Mouse (Mus musculus) CH12.LX (cell line): ENCODE data around the gene D2hgdh. TPM values are rescaled to one million over a fixed set of nuclear protein-coding genes. Genes with fewer than 3 reads are reported as not detected.
A peak's percentile ranks its signal among the peaks of the same experiment; 100 is the strongest.
"Not testable (repeated sequence)": the region's sequence is repeated elsewhere in the genome, so short reads cannot be mapped to it uniquely, and the experiment has no call there.

ENCODE experiments used
- DNase-seq: peaks from one replicate; pipeline ENCODE4 v3.0.0-alpha.2; 2013; ENCODE audit errors: extremely low read depth
- H3K27ac ChIP-seq: 2 replicates; pipeline ENCODE4 v1.5.1; 2012; ENCODE audit warnings: low read depth, mild to moderate bottlenecking, control low read depth, moderate library complexity; ENCODE audit not compliant: insufficient read depth
- H3K27me3 ChIP-seq: replicated peaks from 2 replicates; pipeline ENCODE3; 2012; ENCODE audit warnings: inconsistent platforms
- H3K36me3 ChIP-seq, 2 experiments: replicated peaks in 1 of 2; 2 replicates each; pipeline versions ENCODE3 to v1.6.1; 2012; ENCODE audit warnings: inconsistent platforms in 1 of 2, low read length in 1 of 2, mild to moderate bottlenecking in 1 of 2, mixed read lengths in 1 of 2, moderate library complexity in 1 of 2; ENCODE audit not compliant: control insufficient read depth in 1 of 2, insufficient read depth in 1 of 2
- H3K4me1 ChIP-seq, 2 experiments: 2 replicates each; pipeline ENCODE4 v1.6.1; 2012; ENCODE audit warnings: inconsistent platforms in 1 of 2, moderate library complexity in 1 of 2; ENCODE audit not compliant: insufficient read depth in 2 of 2, control insufficient read depth in 1 of 2
- H3K4me2 ChIP-seq: 2 replicates; pipeline ENCODE4 v1.6.1; 2012; ENCODE audit warnings: low read depth, mild to moderate bottlenecking, control low read depth; ENCODE audit not compliant: poor library complexity, insufficient read depth, severe bottlenecking
- H3K4me3 ChIP-seq, 3 experiments: fragments of 150-350 bp in 1 of 3; sonication (generic) in 1 of 3; replicated peaks in 1 of 3; 2 replicates each; pipeline versions ENCODE3 to v1.5.1; 2011 to 2012; ENCODE audit warnings: low read depth in 2 of 3, low read length in 2 of 3, mild to moderate bottlenecking in 2 of 3, moderate library complexity in 2 of 3, control low read depth in 1 of 3, improper control_type of control experiment in 1 of 3, inconsistent platforms in 1 of 3, mixed read lengths in 1 of 3; ENCODE audit not compliant: poor library complexity in 1 of 3
- H3K79me2 ChIP-seq: replicated peaks from 2 replicates; pipeline ENCODE4 v1.6.1; 2012; ENCODE audit warnings: mild to moderate bottlenecking, moderate library complexity; ENCODE audit not compliant: control insufficient read depth, poor library complexity, insufficient read depth, severe bottlenecking; ENCODE audit errors: extremely low read depth
- H3K9ac ChIP-seq: 2 replicates; pipeline ENCODE4 v1.6.1; 2012; ENCODE audit warnings: low read depth, mild to moderate bottlenecking, control low read depth, moderate library complexity; ENCODE audit not compliant: insufficient read depth
- H3K9me3 ChIP-seq: replicated peaks from 2 replicates; pipeline ENCODE3; 2012; ENCODE audit warnings: low read length, inconsistent platforms, mixed read lengths
- BHLHE40 ChIP-seq: IDR thresholded peaks from 2 replicates; pipeline ENCODE4 v1.6.1; 2011; ENCODE audit warnings: mild to moderate bottlenecking, low read depth, low read length, improper control_type of control experiment
- CTCF ChIP-seq, 2 experiments: IDR thresholded peaks in 1 of 2; conservative IDR thresholded peaks in 1 of 2; 2 replicates each; pipeline ENCODE4 v1.5.1; 2011 to 2012; ENCODE audit warnings: low read depth in 2 of 2, low read length in 2 of 2, improper control_type of control experiment in 1 of 2, inconsistent platforms in 1 of 2, mild to moderate bottlenecking in 1 of 2, moderate library complexity in 1 of 2
- E2F4 ChIP-seq: IDR thresholded peaks from 2 replicates; pipeline ENCODE4 v1.6.1; 2011; ENCODE audit warnings: low read depth, low read length, improper control_type of control experiment; ENCODE audit not compliant: insufficient replicate concordance
- EP300 ChIP-seq: IDR thresholded peaks from 2 replicates; pipeline ENCODE4 v1.6.1; 2011; ENCODE audit warnings: low read length, improper control_type of control experiment
- ETS1 ChIP-seq: conservative IDR thresholded peaks from 2 replicates; pipeline ENCODE4 v1.6.1; 2012; ENCODE audit warnings: low read depth, mild to moderate bottlenecking, inconsistent platforms, low read length, improper control_type of control experiment, moderate library complexity
- GABPA ChIP-seq: IDR thresholded peaks from 2 replicates; pipeline ENCODE4 v1.6.1; 2012; ENCODE audit warnings: low read depth, low read length, improper control_type of control experiment, inconsistent platforms; ENCODE audit not compliant: insufficient replicate concordance
- IRF4 ChIP-seq: IDR thresholded peaks from 2 replicates; pipeline ENCODE4 v1.6.1; 2014; ENCODE audit warnings: low read depth, mild to moderate bottlenecking, inconsistent platforms, low read length, improper control_type of control experiment
- JUND ChIP-seq: conservative IDR thresholded peaks from 2 replicates; pipeline ENCODE4 v1.6.1; 2011; ENCODE audit warnings: low read depth, low read length, improper control_type of control experiment
- KAT2A ChIP-seq: IDR thresholded peaks from 2 replicates; pipeline ENCODE4 v1.6.1; 2012; ENCODE audit warnings: low read length, improper control_type of control experiment, inconsistent platforms; ENCODE audit not compliant: insufficient replicate concordance
- MAX ChIP-seq: IDR thresholded peaks from 2 replicates; pipeline ENCODE4 v1.6.1; 2011; ENCODE audit warnings: low read length, improper control_type of control experiment
- MAZ ChIP-seq: IDR thresholded peaks from 2 replicates; pipeline ENCODE4 v1.6.1; 2012; ENCODE audit warnings: low read depth, mild to moderate bottlenecking, inconsistent platforms, low read length, improper control_type of control experiment, moderate library complexity
- MEF2A ChIP-seq: IDR thresholded peaks from 2 replicates; pipeline ENCODE4 v1.6.1; 2014; ENCODE audit warnings: low read depth, mild to moderate bottlenecking, inconsistent platforms, low read length, improper control_type of control experiment, borderline replicate concordance
- MXI1 ChIP-seq: IDR thresholded peaks from 2 replicates; pipeline ENCODE4 v1.6.1; 2011; ENCODE audit warnings: mild to moderate bottlenecking, low read depth, low read length, improper control_type of control experiment
- MYC ChIP-seq: IDR thresholded peaks from 2 replicates; pipeline ENCODE4 v1.6.1; 2011; ENCODE audit warnings: low read depth, mild to moderate bottlenecking, improper control_type of control experiment, low read length
- PAX5 ChIP-seq: IDR thresholded peaks from 2 replicates; pipeline ENCODE4 v1.6.1; 2012; ENCODE audit warnings: low read length, inconsistent platforms, mixed read lengths
- POLR2A ChIP-seq: IDR thresholded peaks from 2 replicates; pipeline ENCODE4 v1.6.1; 2011; ENCODE audit warnings: low read depth, mild to moderate bottlenecking, improper control_type of control experiment, low read length
- RAD21 ChIP-seq: IDR thresholded peaks from 2 replicates; pipeline ENCODE4 v1.6.1; 2011; ENCODE audit warnings: low read depth, mild to moderate bottlenecking, low read length, improper control_type of control experiment, moderate library complexity
- SMC3 ChIP-seq: IDR thresholded peaks from 2 replicates; pipeline ENCODE4 v1.6.1; 2011; ENCODE audit warnings: low read depth, low read length, improper control_type of control experiment
- USF1 ChIP-seq: IDR thresholded peaks from 2 replicates; pipeline ENCODE4 v1.6.1; 2014; ENCODE audit warnings: low read depth, mild to moderate bottlenecking, inconsistent platforms, low read length, improper control_type of control experiment
- USF2 ChIP-seq: conservative IDR thresholded peaks from 2 replicates; pipeline ENCODE4 v1.6.1; 2011; ENCODE audit warnings: low read depth, low read length, improper control_type of control experiment
- dilution Hi-C: fragments of 300-500 bp; cut with MboI; formaldehyde crosslinking; loops from 2 replicates; pipeline ENCODE4 v1.14.3; 2020; ENCODE audit warnings: low sequenced_read_pairs; ENCODE audit not compliant: extremely low pct_unique_long_range_greater_than_20kb, extremely low pct_ligation_motif_present
- in situ Hi-C: fragments of 300-500 bp; cut with MboI; formaldehyde crosslinking; loops from 3 replicates; pipeline ENCODE4 v1.14.3; 2019; ENCODE audit warnings: low sequenced_read_pairs, low pct_ligation_motif_present, low pct_unique_long_range_greater_than_20kb, mixed read lengths
- polyA plus RNA-seq: library from polyadenylated mRNA; unstranded; fragments of >175 nt; gene quantifications from 2 replicates; pipeline ENCODE4 v1.2.1, GENCODE M21; 2012; ENCODE audit warnings: low read depth; ENCODE audit not compliant: insufficient read length
- total RNA-seq, 2 experiments: library from RNA; depleted of rRNA; stranded (reverse); fragments of 300-350 nt in 1 of 2; fragments of >200 nt in 1 of 2; gene quantifications; 2 replicates each; pipeline ENCODE4 v1.2.3; 2012 to 2014

D2hgdh gene
- total and polyA plus RNA-seq, 3 experiments, result 11.1 to 14.3 (median 13.1) TPM

DNA sequence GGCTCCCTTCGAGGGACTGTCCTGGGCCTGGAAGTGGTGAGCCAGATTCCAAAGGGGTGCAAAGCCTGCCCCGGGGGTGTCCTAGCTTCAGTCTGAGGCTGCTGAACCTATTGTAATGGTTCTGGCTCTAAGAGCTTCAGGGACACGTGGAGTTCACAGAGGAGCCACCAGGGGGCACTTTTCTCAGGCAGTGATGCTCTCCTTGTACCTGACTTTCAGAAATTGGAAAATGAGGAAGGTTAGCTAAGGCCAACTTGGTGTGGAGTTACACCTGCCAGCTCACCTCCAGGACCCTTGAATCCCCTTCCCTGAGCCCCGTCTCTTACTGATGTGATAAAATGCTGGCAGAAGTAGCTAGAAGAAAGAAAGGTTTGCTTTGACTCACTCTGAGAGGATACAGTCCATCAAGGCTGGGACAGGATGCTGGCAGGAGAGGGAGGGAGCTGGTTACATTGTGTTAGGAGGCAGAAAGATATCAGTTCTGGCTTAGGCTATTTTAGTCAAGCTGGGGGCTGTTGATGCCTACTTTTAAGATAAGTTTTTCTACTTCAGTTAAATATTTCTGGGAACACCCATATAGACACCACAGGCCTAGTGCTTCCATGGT lies 8.1 kb downstream of the D2hgdh start:
- H3K79me2 ChIP-seq, in situ Hi-C loops, H3K4me1 ChIP-seq, dilution Hi-C loops, H3K9ac ChIP-seq, H3K27ac ChIP-seq, H3K4me2 ChIP-seq, DNase-seq, H3K9me3 ChIP-seq, H3K27me3 ChIP-seq, H3K4me3 ChIP-seq: not testable (repeated sequence)
- H3K36me3 ChIP-seq, result peaks cover 11 to 45% of the 10 kb centered on the region in 2 experiments
- TF ChIP-seq CTCF (conservative IDR thresholded peaks at IDR 0.05 in 1 of 2, IDR thresholded peaks at IDR 0.05 in 1 of 2; ENCODE audit: low read depth in 2 of 2, low read length in 2 of 2), result peak in 1 of 2 experiments; percentile 32; a peak in 2 of 4 replicates

- Histone ChIP-seq H3K27ac (no peak overlapping the region), H3K27me3 (no peaks in the 10 kb centered on the region), H3K4me2 (no peak overlapping the region), H3K4me1 (peaks cover 0 to 6% of the 10 kb centered on the region in 2 experiments; a peak in 2 of 4 replicates), H3K36me3 (peaks cover 16 to 43% of the 10 kb centered on the region in 2 experiments), H3K9ac (no peak overlapping the region), H3K9me3 (no peaks in the 10 kb centered on the region), H3K4me3 (no peak overlapping the region), H3K79me2 (no peaks in the 10 kb centered on the region)
- DNase-seq, result no peak
- dilution Hi-C loops, result no loop called here
- TF ChIP-seq SMC3, result no peak
- TF ChIP-seq GABPA, result no peak
- no peak for TF ChIP-seq POLR2A
- no peak for TF ChIP-seq MAX
- TF ChIP-seq MEF2A, result no peak
- no peak for TF ChIP-seq MYC
- TF ChIP-seq KAT2A, result no peak
- TF ChIP-seq IRF4, result no peak
- no peak for TF ChIP-seq USF2
- no peak for TF ChIP-seq MAZ
- no peak for TF ChIP-seq EP300
- TF ChIP-seq BHLHE40, result no peak
- TF ChIP-seq USF1, result no peak
- TF ChIP-seq E2F4, result no peak
- no peak for TF ChIP-seq ETS1
- TF ChIP-seq PAX5, result no peak
- TF ChIP-seq MXI1, result no peak
- no peak for TF ChIP-seq RAD21
- TF ChIP-seq JUND, result no peak
- in situ Hi-C loops, result no loop called here
These were observed 10.0 kb downstream of the D2hgdh start for GRCm38 (mm10) chr1:93834671-93835150.
